Mouse (Mus musculus): ENCODE measurements at regions not wholly inside any gene's neighbourhood (a gene's known extent, or its start where the extent isn't known, plus 50 kb on each side); places are given as distances from the start of the nearest gene placed in this dataset.
"Not testable (repeated sequence)": the region's sequence is repeated elsewhere in the genome, so short reads cannot be mapped to it uniquely, and the experiment has no call there.

- WGBS, result 76% methylated on average over 1 of the region's 1 CpGs
- not testable (repeated sequence) for ATAC-seq (replicated peaks)
Observed at GRCm38 (mm10) chr5:55677811-55678210, 1679.5 kb downstream of the Stim2 start.

GRCm38 (mm10) chr5:55691114-55691742 is 1692.9 kb downstream of the Stim2 start:
- H3K36me3 ChIP-seq, result no peaks in the 10 kb centered on the region
- H3K4me3 ChIP-seq, result no peak overlapping the region
- no peaks in the 10 kb centered on the region for H3K9me3 ChIP-seq
- WGBS, result 45% methylated on average over 5 of the region's 5 CpGs
- H3K4me1 ChIP-seq, result 0 out of 2 replicates have a peak, but pooled peaks cover 5% of the 10 kb centered on the region
- H3K27ac ChIP-seq (replicated peaks), result no peak overlapping the region
- no peak overlapping the region for H3K4me2 ChIP-seq (replicated peaks)
- H3K9ac ChIP-seq (replicated peaks), result no peak overlapping the region
- ATAC-seq (replicated peaks), result peak; percentile 80
- no peaks in the 10 kb centered on the region for H3K27me3 ChIP-seq

More at GRCm38 (mm10) chr5:55677811-55678210, 1679.5 kb downstream of the Stim2 start:
- not testable (repeated sequence) for H3K9me3 ChIP-seq; H3K27ac ChIP-seq (replicated peaks); H3K36me3 ChIP-seq; H3K4me2 ChIP-seq (replicated peaks); H3K9ac ChIP-seq (replicated peaks); H3K27me3 ChIP-seq; H3K4me1 ChIP-seq; H3K4me3 ChIP-seq

- 77% methylated on average over 3 of the region's 3 CpGs for WGBS
- no peak for ATAC-seq (replicated peaks)
Observed at GRCm38 (mm10) chr5:55704512-55704911, 1706.2 kb downstream of the Stim2 start.

DNA sequence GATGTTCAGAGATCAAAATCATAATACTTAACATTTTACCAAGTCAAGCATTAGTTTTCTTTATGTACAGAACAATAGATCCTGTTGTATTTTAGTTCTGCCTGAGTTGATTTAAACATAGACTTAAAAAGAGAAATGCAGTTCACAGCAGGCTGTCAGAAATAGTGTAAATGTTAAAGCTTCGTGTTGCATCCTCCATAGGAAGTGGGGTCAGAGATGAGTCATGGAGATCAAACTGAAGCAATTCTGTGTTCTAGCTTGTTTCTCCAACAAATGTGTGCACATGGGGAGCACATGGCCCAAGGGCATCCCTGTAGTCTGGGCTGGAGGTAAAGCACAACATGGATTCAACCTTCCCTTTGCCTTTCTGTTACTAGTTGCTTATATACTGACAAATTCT is 1713.5 kb downstream of the Stim2 start:
- Histone ChIP-seq H3K27ac (replicated peaks) (no peak overlapping the region), H3K9ac (replicated peaks) (no peak overlapping the region), H3K4me1 (no peaks in the 10 kb centered on the region), H3K27me3 (no peaks in the 10 kb centered on the region), H3K36me3 (no peaks in the 10 kb centered on the region), H3K9me3 (no peaks in the 10 kb centered on the region), H3K4me3 (no peak overlapping the region), H3K4me2 (replicated peaks) (no peak overlapping the region)
- 15% methylated on average over 1 of the region's 1 CpGs for WGBS
- ATAC-seq (replicated peaks), result no peak

More at GRCm38 (mm10) chr5:55704512-55704911, 1706.2 kb downstream of the Stim2 start:
- no peak overlapping the region for H3K27ac ChIP-seq (replicated peaks)
- H3K4me1 ChIP-seq, result no peaks in the 10 kb centered on the region
- no peak overlapping the region for H3K4me2 ChIP-seq (replicated peaks)
- no peaks in the 10 kb centered on the region for H3K27me3 ChIP-seq
- H3K9ac ChIP-seq (replicated peaks), result no peak overlapping the region
- H3K36me3 ChIP-seq, result no peaks in the 10 kb centered on the region
- no peaks in the 10 kb centered on the region for H3K9me3 ChIP-seq
- H3K4me3 ChIP-seq, result no peak overlapping the region

DNA sequence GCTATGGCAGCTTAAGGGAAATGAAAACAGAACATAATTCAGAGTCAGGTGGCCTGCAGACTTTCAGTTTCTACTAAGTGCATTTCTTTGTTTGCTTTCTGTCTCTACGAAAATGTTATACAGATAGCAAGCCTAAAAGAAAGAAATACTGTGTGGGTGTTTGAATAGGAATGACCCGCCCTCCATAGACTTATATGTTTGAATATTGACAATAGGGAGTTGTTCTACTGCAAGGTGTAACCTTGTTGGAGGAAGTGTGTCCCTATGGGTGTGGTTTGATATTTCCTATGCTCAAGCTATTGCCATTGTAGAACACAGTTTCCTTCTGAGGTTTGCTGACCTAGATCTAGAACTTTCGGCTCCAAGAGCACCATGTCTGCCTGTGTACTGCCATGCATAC is 1736.8 kb downstream of the Stim2 start:
- H3K27ac ChIP-seq (replicated peaks), result no peak overlapping the region
- no peaks in the 10 kb centered on the region for H3K27me3 ChIP-seq
- whole genome bisulfite sequencing, result 94% methylated on average over 3 of the region's 3 CpGs
- no peaks in the 10 kb centered on the region for H3K4me1 ChIP-seq
- H3K4me3 ChIP-seq, result no peak overlapping the region
- no peak overlapping the region for H3K9ac ChIP-seq (replicated peaks)
- ATAC-seq (replicated peaks), result no peak
- no peak overlapping the region for H3K4me2 ChIP-seq (replicated peaks)
- H3K36me3 ChIP-seq, result no peaks in the 10 kb centered on the region
- H3K9me3 ChIP-seq, result no peaks in the 10 kb centered on the region

- 96% methylated on average over 1 of the region's 1 CpGs for WGBS
- H3K36me3 ChIP-seq, result no peaks in the 10 kb centered on the region
- no peaks in the 10 kb centered on the region for H3K27me3 ChIP-seq
- H3K4me3 ChIP-seq, result no peak overlapping the region
- H3K27ac ChIP-seq (replicated peaks), result no peak overlapping the region
- no peaks in the 10 kb centered on the region for H3K9me3 ChIP-seq
- no peak overlapping the region for H3K9ac ChIP-seq (replicated peaks)
- no peak overlapping the region for H3K4me2 ChIP-seq (replicated peaks)
- ATAC-seq (replicated peaks), result no peak
- no peaks in the 10 kb centered on the region for H3K4me1 ChIP-seq
Observed at GRCm38 (mm10) chr5:55761777-55762176, 1763.5 kb downstream of the Stim2 start.

- no peak overlapping the region for H3K27ac ChIP-seq (replicated peaks)
- peak; percentile 41; the same call in 1 of the 2 replicates for ATAC-seq (replicated peaks)
- H3K9ac ChIP-seq (replicated peaks), result no peak overlapping the region
- H3K36me3 ChIP-seq, result no peaks in the 10 kb centered on the region
- no peaks in the 10 kb centered on the region for H3K4me1 ChIP-seq
- no peaks in the 10 kb centered on the region for H3K27me3 ChIP-seq
- no peak overlapping the region for H3K4me3 ChIP-seq
- H3K9me3 ChIP-seq, result no peaks in the 10 kb centered on the region
- WGBS, result 32% methylated on average over 8 of the region's 8 CpGs
- H3K4me2 ChIP-seq (replicated peaks), result no peak overlapping the region
Observed at GRCm38 (mm10) chr5:55791755-55792629, 1793.7 kb downstream of the Stim2 start.

DNA sequence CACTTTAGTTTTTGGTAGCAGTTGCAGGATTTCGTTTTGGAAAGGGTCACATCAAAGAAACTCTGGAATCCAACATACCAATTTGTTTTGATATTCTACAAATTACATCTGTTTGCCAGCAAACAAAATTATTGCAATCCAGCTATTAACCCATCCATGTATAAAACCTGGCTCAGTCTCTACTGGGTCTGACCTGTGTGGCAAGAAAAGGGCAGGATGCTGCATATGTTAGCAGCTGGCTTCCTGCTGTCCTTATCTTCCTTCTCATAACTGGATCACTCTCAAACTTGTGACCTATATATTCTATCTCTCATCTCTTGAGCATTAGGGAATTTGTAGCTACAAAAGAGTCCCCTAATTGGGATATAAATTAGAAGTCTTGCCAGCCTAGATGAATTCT is 1794.4 kb downstream of the Stim2 start:
- Histone ChIP-seq H3K4me2 (replicated peaks) (no peak overlapping the region), H3K36me3 (no peaks in the 10 kb centered on the region), H3K27ac (replicated peaks) (no peak overlapping the region), H3K9me3 (no peaks in the 10 kb centered on the region), H3K9ac (replicated peaks) (no peak overlapping the region), H3K27me3 (no peaks in the 10 kb centered on the region), H3K4me3 (no peak overlapping the region), H3K4me1 (no peaks in the 10 kb centered on the region)
- 43% methylated on average over 1 of the region's 1 CpGs for WGBS
- no peak for ATAC-seq (replicated peaks)
